Mouse (Mus musculus): Measurements from ENCODE around the gene Adam11. TPM values are rescaled to one million over a fixed set of nuclear protein-coding genes. Genes with fewer than 3 reads are reported as not detected.

The Adam11 gene
- polyA plus RNA-seq, 1 experiment from 2014 or later: 1.4 TPM

- Histone ChIP-seq H3K27ac (ENCODE audit: low read depth, low read length) (no peak overlapping the region), H3K36me3 (ENCODE audit: control insufficient read depth, insufficient read depth, low read length) (no peaks in the 10 kb centered on the region), H3K4me3 (ENCODE audit: low read depth, low read length) (no peak overlapping the region), H3K9ac (ENCODE audit: low read depth, low read length) (no peak overlapping the region), H3K27me3 (replicated peaks; ENCODE audit: control insufficient read depth, insufficient read depth, low read length) (peaks cover 4% of the 10 kb centered on the region; the same call in 1 of the 2 replicates), H3K9me3 (ENCODE audit: control insufficient read depth, low read length) (no peaks in the 10 kb centered on the region), H3K4me1 (replicated peaks; ENCODE audit: control insufficient read depth, insufficient read depth, low read length) (0 out of 2 replicates have a peak, but pooled peaks cover 4% of the 10 kb centered on the region), H3K4me2 (no peak overlapping the region)
- 31% methylated on average over 11 of the region's 11 CpGs for WGBS
- ATAC-seq (replicated peaks; ENCODE audit: low FRiP score) (no peak), DNase-seq (ENCODE audit: low spot score) (no peak)
Measured at GRCm38 (mm10) chr11:102780271-102780985, 19.2 kb downstream of the Adam11 start.

- Histone ChIP-seq H3K36me3 (ENCODE audit: control insufficient read depth, insufficient read depth, low read length) (no peaks in the 10 kb centered on the region), H3K4me2 (no peak overlapping the region), H3K27me3 (replicated peaks; ENCODE audit: control insufficient read depth, insufficient read depth, low read length) (peaks cover 4% of the 10 kb centered on the region; the same call in 1 of the 2 replicates), H3K4me3 (ENCODE audit: low read depth, low read length) (no peak overlapping the region), H3K9me3 (ENCODE audit: control insufficient read depth, low read length) (no peaks in the 10 kb centered on the region), H3K9ac (ENCODE audit: low read depth, low read length) (no peak overlapping the region), H3K27ac (ENCODE audit: low read depth, low read length) (no peak overlapping the region), H3K4me1 (replicated peaks; ENCODE audit: control insufficient read depth, insufficient read depth, low read length) (0 out of 2 replicates have a peak, but pooled peaks cover 4% of the 10 kb centered on the region)
- ATAC-seq (replicated peaks; ENCODE audit: low FRiP score): no peak
- 62% methylated on average over 10 of the region's 10 CpGs for WGBS
- no peak for DNase-seq (ENCODE audit: low spot score)
Measured at GRCm38 (mm10) chr11:102780986-102781351, 19.7 kb downstream of the Adam11 start.

- Histone ChIP-seq H3K4me3 (ENCODE audit: low read depth, low read length) (no peak overlapping the region), H3K27ac (ENCODE audit: low read depth, low read length) (no peak overlapping the region), H3K36me3 (ENCODE audit: control insufficient read depth, insufficient read depth, low read length) (no peaks in the 10 kb centered on the region), H3K4me2 (no peak overlapping the region), H3K9me3 (ENCODE audit: control insufficient read depth, low read length) (no peaks in the 10 kb centered on the region), H3K9ac (ENCODE audit: low read depth, low read length) (no peak overlapping the region), H3K4me1 (replicated peaks; ENCODE audit: control insufficient read depth, insufficient read depth, low read length) (0 out of 2 replicates have a peak, but pooled peaks cover 4% of the 10 kb centered on the region), H3K27me3 (replicated peaks; ENCODE audit: control insufficient read depth, insufficient read depth, low read length) (peaks cover 4% of the 10 kb centered on the region; the same call in 1 of the 2 replicates)
- WGBS: 76% methylated on average over 4 of the region's 4 CpGs
- ATAC-seq (replicated peaks; ENCODE audit: low FRiP score) (no peak), DNase-seq (ENCODE audit: low spot score) (no peak)
Measured at GRCm38 (mm10) chr11:102781523-102781922, 20.3 kb downstream of the Adam11 start.

GRCm38 (mm10) chr11:102783443-102783842, 22.2 kb downstream of the Adam11 start:
- H3K36me3 ChIP-seq (ENCODE audit: control insufficient read depth, insufficient read depth, low read length): no peaks in the 10 kb centered on the region
- no peak overlapping the region for H3K9ac ChIP-seq (ENCODE audit: low read depth, low read length)
- 0 out of 2 replicates have a peak, but pooled peaks cover 4% of the 10 kb centered on the region for H3K4me1 ChIP-seq (replicated peaks; ENCODE audit: control insufficient read depth, insufficient read depth, low read length)
- H3K4me2 ChIP-seq: no peak overlapping the region
- no peak overlapping the region for H3K4me3 ChIP-seq (ENCODE audit: low read depth, low read length)
- no peaks in the 10 kb centered on the region for H3K27me3 ChIP-seq (replicated peaks; ENCODE audit: control insufficient read depth, insufficient read depth, low read length)
- 54% methylated on average over 7 of the region's 7 CpGs for WGBS
- H3K9me3 ChIP-seq (ENCODE audit: control insufficient read depth, low read length): no peaks in the 10 kb centered on the region
- H3K27ac ChIP-seq (ENCODE audit: low read depth, low read length): no peak overlapping the region
- no peak for DNase-seq (ENCODE audit: low spot score)
- ATAC-seq (replicated peaks; ENCODE audit: low FRiP score): no peak

GRCm38 (mm10) chr11:102787688-102788177, 26.5 kb downstream of the Adam11 start:
- no peak overlapping the region for H3K27ac ChIP-seq (ENCODE audit: low read depth, low read length)
- 79% methylated on average over 5 of the region's 5 CpGs for WGBS
- H3K36me3 ChIP-seq (ENCODE audit: control insufficient read depth, insufficient read depth, low read length): no peaks in the 10 kb centered on the region
- DNase-seq (ENCODE audit: low spot score): no peak
- H3K27me3 ChIP-seq (replicated peaks; ENCODE audit: control insufficient read depth, insufficient read depth, low read length): no peaks in the 10 kb centered on the region
- no peak overlapping the region for H3K9ac ChIP-seq (ENCODE audit: low read depth, low read length)
- no peak for ATAC-seq (replicated peaks; ENCODE audit: low FRiP score)
- H3K9me3 ChIP-seq (ENCODE audit: control insufficient read depth, low read length): no peaks in the 10 kb centered on the region
- H3K4me3 ChIP-seq (ENCODE audit: low read depth, low read length): no peak overlapping the region
- H3K4me1 ChIP-seq (replicated peaks; ENCODE audit: control insufficient read depth, insufficient read depth, low read length): no peaks in the 10 kb centered on the region
- H3K4me2 ChIP-seq: no peak overlapping the region

- H3K4me2 ChIP-seq: no peak overlapping the region
- ATAC-seq (replicated peaks; ENCODE audit: low FRiP score) (no peak), DNase-seq (ENCODE audit: low spot score) (no peak)
- H3K4me1 ChIP-seq (replicated peaks; ENCODE audit: control insufficient read depth, insufficient read depth, low read length): no peaks in the 10 kb centered on the region
- WGBS: 55% methylated on average over 14 of the region's 14 CpGs
- H3K9ac ChIP-seq (ENCODE audit: low read depth, low read length): no peak overlapping the region
- no peaks in the 10 kb centered on the region for H3K9me3 ChIP-seq (ENCODE audit: control insufficient read depth, low read length)
- H3K27me3 ChIP-seq (replicated peaks; ENCODE audit: control insufficient read depth, insufficient read depth, low read length): no peaks in the 10 kb centered on the region
- H3K36me3 ChIP-seq (ENCODE audit: control insufficient read depth, insufficient read depth, low read length): 0 out of 2 replicates have a peak, but pooled peaks cover 2% of the 10 kb centered on the region
- H3K4me3 ChIP-seq (ENCODE audit: low read depth, low read length): no peak overlapping the region
- H3K27ac ChIP-seq (ENCODE audit: low read depth, low read length): no peak overlapping the region
Measured at GRCm38 (mm10) chr11:102791682-102792445, 30.6 kb downstream of the Adam11 start.

- Histone ChIP-seq H3K4me2 (no peak overlapping the region), H3K36me3 (ENCODE audit: control insufficient read depth, insufficient read depth, low read length) (0 out of 2 replicates have a peak, but pooled peaks cover 2% of the 10 kb centered on the region), H3K27me3 (replicated peaks; ENCODE audit: control insufficient read depth, insufficient read depth, low read length) (no peaks in the 10 kb centered on the region), H3K9me3 (ENCODE audit: control insufficient read depth, low read length) (no peaks in the 10 kb centered on the region), H3K27ac (ENCODE audit: low read depth, low read length) (no peak overlapping the region), H3K9ac (ENCODE audit: low read depth, low read length) (no peak overlapping the region), H3K4me1 (replicated peaks; ENCODE audit: control insufficient read depth, insufficient read depth, low read length) (no peaks in the 10 kb centered on the region), H3K4me3 (ENCODE audit: low read depth, low read length) (no peak overlapping the region)
- ATAC-seq (replicated peaks; ENCODE audit: low FRiP score) (no peak), DNase-seq (ENCODE audit: low spot score) (no peak)
- WGBS: 58% methylated on average over 8 of the region's 8 CpGs
Measured at GRCm38 (mm10) chr11:102794157-102794556, 32.9 kb downstream of the Adam11 start.

GRCm38 (mm10) chr11:102803453-102803852, 42.2 kb downstream of the Adam11 start:
- H3K4me2 ChIP-seq: no peak overlapping the region
- no peaks in the 10 kb centered on the region for H3K27me3 ChIP-seq (replicated peaks; ENCODE audit: control insufficient read depth, insufficient read depth, low read length)
- H3K9me3 ChIP-seq (ENCODE audit: control insufficient read depth, low read length): no peaks in the 10 kb centered on the region
- ATAC-seq (replicated peaks; ENCODE audit: low FRiP score) (no peak), DNase-seq (ENCODE audit: low spot score) (no peak)
- no peak overlapping the region for H3K27ac ChIP-seq (ENCODE audit: low read depth, low read length)
- no peak overlapping the region for H3K4me3 ChIP-seq (ENCODE audit: low read depth, low read length)
- no peaks in the 10 kb centered on the region for H3K36me3 ChIP-seq (ENCODE audit: control insufficient read depth, insufficient read depth, low read length)
- 78% methylated on average over 5 of the region's 5 CpGs for WGBS
- H3K4me1 ChIP-seq (replicated peaks; ENCODE audit: control insufficient read depth, insufficient read depth, low read length): no peaks in the 10 kb centered on the region
- H3K9ac ChIP-seq (ENCODE audit: low read depth, low read length): no peak overlapping the region
